Mouse (Mus musculus): ENCODE measurements at regions not wholly inside any gene's neighbourhood (a gene's known extent, or its start where the extent isn't known, plus 50 kb on each side); places are given as distances from the start of the nearest gene placed in this dataset.
A peak's percentile ranks its signal among the peaks of the same experiment; 100 is the strongest.
"Not testable (repeated sequence)": the region's sequence is repeated elsewhere in the genome, so short reads cannot be mapped to it uniquely, and the experiment has no call there.

DNA sequence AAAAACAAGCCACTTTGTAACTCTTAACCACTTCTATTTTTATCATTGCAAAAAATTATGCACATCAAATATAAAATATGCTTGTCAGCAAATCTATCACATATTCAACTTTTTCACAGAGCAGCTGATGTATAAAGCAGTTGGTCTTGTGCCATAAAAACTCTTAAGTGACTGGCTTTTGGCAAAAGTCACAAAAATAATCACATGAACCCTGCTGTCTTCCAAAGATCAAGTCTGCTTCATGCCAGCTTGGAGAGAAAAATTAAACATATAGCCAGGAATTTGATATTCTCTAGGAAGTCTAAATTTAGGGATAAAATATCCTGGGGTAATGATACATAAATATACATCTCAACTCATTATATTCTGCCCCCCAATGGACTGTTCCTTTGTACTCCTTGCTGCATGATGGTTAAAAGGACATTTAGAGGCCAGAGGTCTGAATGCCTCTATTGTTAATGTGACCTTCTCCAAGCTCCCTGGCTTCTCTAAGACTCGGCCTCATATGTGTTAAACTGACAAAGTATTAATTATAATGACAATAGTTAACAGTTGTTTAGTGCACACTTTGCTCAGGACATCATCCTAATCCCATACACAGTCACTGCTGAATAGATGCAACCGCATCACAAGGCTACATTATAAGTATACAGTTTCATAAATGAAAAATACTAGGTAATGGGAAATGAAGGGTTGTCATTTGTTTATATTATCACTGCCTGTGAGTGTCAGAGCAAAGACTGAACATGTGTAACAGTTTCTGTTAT is 422.9 kb upstream of the Hs3st1 start:
- Histone ChIP-seq H3K27me3 (replicated peaks; ENCODE audit: control insufficient read depth, insufficient read depth, low read length) (no peaks in the 10 kb centered on the region), H3K4me2 (ENCODE audit: low read length) (no peak overlapping the region), H3K4me1 (replicated peaks; ENCODE audit: control insufficient read depth, insufficient read depth, low read length) (0 out of 2 replicates have a peak, but pooled peaks cover 2% of the 10 kb centered on the region), H3K9me3 (ENCODE audit: control insufficient read depth, low read length) (no peaks in the 10 kb centered on the region), H3K36me3 (ENCODE audit: control insufficient read depth, insufficient read depth) (no peaks in the 10 kb centered on the region), H3K4me3 (replicated peaks; ENCODE audit: low read length) (no peak overlapping the region), H3K9ac (replicated peaks; ENCODE audit: low read depth, low read length) (no peak overlapping the region), H3K27ac (ENCODE audit: low read length) (peak overlapping the region; percentile 65)
- peak; percentile 83 for ATAC-seq
- 22% methylated on average over 2 of the region's 2 CpGs for WGBS

GRCm38 (mm10) chr5:40136740-40137285 is 381.5 kb upstream of the Hs3st1 start:
- peak; percentile 98 for ATAC-seq
- Histone ChIP-seq H3K36me3 (ENCODE audit: control insufficient read depth, insufficient read depth) (no peaks in the 10 kb centered on the region), H3K4me1 (replicated peaks; ENCODE audit: control insufficient read depth, insufficient read depth, low read length) (no peaks in the 10 kb centered on the region), H3K4me3 (replicated peaks; ENCODE audit: low read length) (no peak overlapping the region), H3K9ac (replicated peaks; ENCODE audit: low read depth, low read length) (no peak overlapping the region), H3K4me2 (ENCODE audit: low read length) (no peak overlapping the region), H3K27me3 (replicated peaks; ENCODE audit: control insufficient read depth, insufficient read depth, low read length) (no peaks in the 10 kb centered on the region), H3K9me3 (ENCODE audit: control insufficient read depth, low read length) (no peaks in the 10 kb centered on the region), H3K27ac (ENCODE audit: low read length) (peak overlapping the region; percentile 48; the same call in 1 of the 2 replicates)
- WGBS: 62% methylated on average over 3 of the region's 3 CpGs

- no peaks in the 10 kb centered on the region for H3K27me3 ChIP-seq (replicated peaks; ENCODE audit: control insufficient read depth, insufficient read depth, low read length)
These were observed 369.1 kb upstream of the Hs3st1 start for GRCm38 (mm10) chr5:40124337-40124736.

GRCm38 (mm10) chr5:40116849-40117248 is 361.6 kb upstream of the Hs3st1 start:
- no peak for ATAC-seq
- Histone ChIP-seq H3K4me3 (replicated peaks; ENCODE audit: low read length) (no peak overlapping the region), H3K9me3 (ENCODE audit: control insufficient read depth, low read length) (no peaks in the 10 kb centered on the region), H3K9ac (replicated peaks; ENCODE audit: low read depth, low read length) (no peak overlapping the region), H3K27me3 (replicated peaks; ENCODE audit: control insufficient read depth, insufficient read depth, low read length) (no peaks in the 10 kb centered on the region), H3K27ac (ENCODE audit: low read length) (no peak overlapping the region), H3K36me3 (ENCODE audit: control insufficient read depth, insufficient read depth) (no peaks in the 10 kb centered on the region), H3K4me2 (ENCODE audit: low read length) (no peak overlapping the region), H3K4me1 (replicated peaks; ENCODE audit: control insufficient read depth, insufficient read depth, low read length) (no peaks in the 10 kb centered on the region)

More at GRCm38 (mm10) chr5:40124337-40124736, 369.1 kb upstream of the Hs3st1 start:
- no peaks in the 10 kb centered on the region for H3K36me3 ChIP-seq (ENCODE audit: control insufficient read depth, insufficient read depth)
- no peak overlapping the region for H3K9ac ChIP-seq (replicated peaks; ENCODE audit: low read depth, low read length)
- H3K27ac ChIP-seq (ENCODE audit: low read length): no peak overlapping the region
- no peak overlapping the region for H3K4me2 ChIP-seq (ENCODE audit: low read length)
- 63% methylated on average over 1 of the region's 1 CpGs for WGBS
- H3K4me3 ChIP-seq (replicated peaks; ENCODE audit: low read length): no peak overlapping the region
- no peaks in the 10 kb centered on the region for H3K4me1 ChIP-seq (replicated peaks; ENCODE audit: control insufficient read depth, insufficient read depth, low read length)
- no peaks in the 10 kb centered on the region for H3K9me3 ChIP-seq (ENCODE audit: control insufficient read depth, low read length)
- no peak for ATAC-seq

GRCm38 (mm10) chr5:40089576-40089975 is 334.3 kb upstream of the Hs3st1 start:
- not testable (repeated sequence) for H3K9me3 ChIP-seq (ENCODE audit: control insufficient read depth, low read length); ATAC-seq; H3K36me3 ChIP-seq (ENCODE audit: control insufficient read depth, insufficient read depth); H3K27ac ChIP-seq (ENCODE audit: low read length); H3K9ac ChIP-seq (replicated peaks; ENCODE audit: low read depth, low read length); H3K4me3 ChIP-seq (replicated peaks; ENCODE audit: low read length); H3K27me3 ChIP-seq (replicated peaks; ENCODE audit: control insufficient read depth, insufficient read depth, low read length); H3K4me2 ChIP-seq (ENCODE audit: low read length); H3K4me1 ChIP-seq (replicated peaks; ENCODE audit: control insufficient read depth, insufficient read depth, low read length)
- 93% methylated on average over 5 of the region's 5 CpGs for WGBS

GRCm38 (mm10) chr5:40045288-40045687 is 290.0 kb upstream of the Hs3st1 start:
- Histone ChIP-seq H3K9me3 (ENCODE audit: control insufficient read depth, low read length) (no peaks in the 10 kb centered on the region), H3K27me3 (replicated peaks; ENCODE audit: control insufficient read depth, insufficient read depth, low read length) (no peaks in the 10 kb centered on the region), H3K27ac (ENCODE audit: low read length) (no peak overlapping the region), H3K4me2 (ENCODE audit: low read length) (no peak overlapping the region), H3K4me1 (replicated peaks; ENCODE audit: control insufficient read depth, insufficient read depth, low read length) (no peaks in the 10 kb centered on the region), H3K9ac (replicated peaks; ENCODE audit: low read depth, low read length) (no peak overlapping the region), H3K4me3 (replicated peaks; ENCODE audit: low read length) (no peak overlapping the region), H3K36me3 (ENCODE audit: control insufficient read depth, insufficient read depth) (no peaks in the 10 kb centered on the region)
- WGBS: 82% methylated on average over 5 of the region's 5 CpGs
- no peak for ATAC-seq

DNA sequence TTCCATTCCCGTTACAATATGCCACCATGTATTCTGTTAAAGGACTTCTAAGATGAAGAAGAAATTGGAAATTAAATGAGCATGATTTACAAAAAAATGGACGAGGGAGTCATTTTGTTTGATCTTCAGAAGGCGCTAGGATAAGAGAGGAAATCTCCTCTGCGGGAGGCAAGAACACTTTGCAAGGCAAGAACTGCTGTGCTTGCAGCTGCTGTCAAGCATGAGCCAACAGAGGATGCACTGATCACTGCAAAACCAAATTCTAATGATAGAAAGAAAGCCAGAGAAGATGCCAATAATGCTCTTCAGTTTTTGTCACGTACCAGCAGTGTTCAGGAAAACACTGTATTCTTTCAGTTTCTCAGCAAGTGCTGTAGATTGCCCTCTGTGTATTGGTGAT is 279.2 kb upstream of the Hs3st1 start:
- no peak overlapping the region for H3K4me3 ChIP-seq (replicated peaks; ENCODE audit: low read length)
- no peaks in the 10 kb centered on the region for H3K4me1 ChIP-seq (replicated peaks; ENCODE audit: control insufficient read depth, insufficient read depth, low read length)
- no peaks in the 10 kb centered on the region for H3K9me3 ChIP-seq (ENCODE audit: control insufficient read depth, low read length)
- no peak overlapping the region for H3K27ac ChIP-seq (ENCODE audit: low read length)
- no peaks in the 10 kb centered on the region for H3K36me3 ChIP-seq (ENCODE audit: control insufficient read depth, insufficient read depth)
- ATAC-seq: no peak
- WGBS: 79% methylated on average over 5 of the region's 5 CpGs
- H3K4me2 ChIP-seq (ENCODE audit: low read length): no peak overlapping the region
- H3K9ac ChIP-seq (replicated peaks; ENCODE audit: low read depth, low read length): no peak overlapping the region
- H3K27me3 ChIP-seq (replicated peaks; ENCODE audit: control insufficient read depth, insufficient read depth, low read length): no peaks in the 10 kb centered on the region

DNA sequence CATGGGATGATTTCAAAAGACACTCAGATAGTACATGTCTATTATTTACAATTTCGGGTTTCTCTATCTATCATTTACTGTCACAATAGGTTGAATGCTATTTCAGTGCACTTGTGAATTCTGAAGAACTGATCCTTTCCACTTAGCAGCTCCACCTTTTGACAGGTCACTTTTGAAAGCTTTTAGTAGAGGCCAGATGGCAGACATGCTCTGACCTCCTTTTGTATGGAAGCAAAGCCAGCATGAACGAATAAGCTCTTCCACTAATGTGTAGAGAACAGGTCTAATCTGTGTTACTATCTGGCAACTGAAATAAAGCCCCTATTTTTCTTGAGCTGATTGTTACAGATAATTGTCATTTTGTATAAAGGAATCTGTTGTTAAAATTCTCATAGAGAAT is 278.4 kb upstream of the Hs3st1 start:
- Histone ChIP-seq H3K9ac (replicated peaks; ENCODE audit: low read depth, low read length) (no peak overlapping the region), H3K9me3 (ENCODE audit: control insufficient read depth, low read length) (no peaks in the 10 kb centered on the region), H3K36me3 (ENCODE audit: control insufficient read depth, insufficient read depth) (no peaks in the 10 kb centered on the region), H3K27ac (ENCODE audit: low read length) (no peak overlapping the region), H3K27me3 (replicated peaks; ENCODE audit: control insufficient read depth, insufficient read depth, low read length) (no peaks in the 10 kb centered on the region), H3K4me2 (ENCODE audit: low read length) (no peak overlapping the region), H3K4me3 (replicated peaks; ENCODE audit: low read length) (no peak overlapping the region), H3K4me1 (replicated peaks; ENCODE audit: control insufficient read depth, insufficient read depth, low read length) (no peaks in the 10 kb centered on the region)
- WGBS: 75% methylated on average over 2 of the region's 2 CpGs
- ATAC-seq: no peak

GRCm38 (mm10) chr5:40030261-40030660 is 275.0 kb upstream of the Hs3st1 start:
- WGBS: 83% methylated on average over 6 of the region's 6 CpGs
- ATAC-seq: no peak
- H3K36me3 ChIP-seq (ENCODE audit: control insufficient read depth, insufficient read depth): no peaks in the 10 kb centered on the region
- H3K9ac ChIP-seq (replicated peaks; ENCODE audit: low read depth, low read length): no peak overlapping the region
- no peaks in the 10 kb centered on the region for H3K4me1 ChIP-seq (replicated peaks; ENCODE audit: control insufficient read depth, insufficient read depth, low read length)
- H3K4me3 ChIP-seq (replicated peaks; ENCODE audit: low read length): no peak overlapping the region
- no peaks in the 10 kb centered on the region for H3K9me3 ChIP-seq (ENCODE audit: control insufficient read depth, low read length)
- no peaks in the 10 kb centered on the region for H3K27me3 ChIP-seq (replicated peaks; ENCODE audit: control insufficient read depth, insufficient read depth, low read length)
- H3K4me2 ChIP-seq (ENCODE audit: low read length): no peak overlapping the region
- no peak overlapping the region for H3K27ac ChIP-seq (ENCODE audit: low read length)

Measured in forebrain, embryonic 16.5 days (tissue).